Mouse (Mus musculus) G1E (cell line): Measurements from ENCODE around the gene Esrrb. TPM values are rescaled to one million over a fixed set of nuclear protein-coding genes. Genes with fewer than 3 reads are reported as not detected.

ENCODE experiments used
- ATAC-seq: 2 replicates; pipeline ENCODE4 v1.8.0; 2016; ENCODE audit warnings: mild to moderate bottlenecking; ENCODE audit not compliant: insufficient number of reproducible peaks, poor library complexity, low FRiP score, severe bottlenecking; ENCODE audit errors: extremely low read depth
- DNase-seq: peaks from one replicate; pipeline ENCODE4 v3.0.0; 2012; ENCODE audit warnings: low spot score
- H3K27me3 ChIP-seq: 2 replicates; pipeline ENCODE4 v1.6.1; 2012; ENCODE audit warnings: mild to moderate bottlenecking, low read length, inconsistent platforms; ENCODE audit not compliant: insufficient read depth
- H3K36me3 ChIP-seq: replicated peaks from 2 replicates; pipeline ENCODE3; 2012; ENCODE audit warnings: mild to moderate bottlenecking, inconsistent platforms
- H3K4me1 ChIP-seq: 2 replicates; pipeline ENCODE4 v1.6.1; 2012; ENCODE audit warnings: low read depth, low read length, inconsistent platforms, mixed read lengths; ENCODE audit not compliant: insufficient read depth
- H3K4me3 ChIP-seq: 2 replicates; pipeline ENCODE4 v1.5.1; 2012; ENCODE audit warnings: low read depth, mild to moderate bottlenecking, inconsistent platforms, low read length, moderate library complexity, mixed read lengths
- H3K9me3 ChIP-seq: replicated peaks from 2 replicates; pipeline ENCODE4 v1.6.1; 2012; ENCODE audit warnings: inconsistent platforms
- CTCF ChIP-seq: IDR thresholded peaks from 2 replicates; pipeline ENCODE4 v1.5.1; 2012; ENCODE audit warnings: low read depth, low read length, inconsistent platforms, mixed read lengths
- GATA1 ChIP-seq: IDR thresholded peaks from 2 replicates; pipeline ENCODE4 v1.6.1; 2012; ENCODE audit warnings: borderline replicate concordance, low read length, inconsistent platforms, mixed read lengths
- GATA2 ChIP-seq: IDR thresholded peaks from 2 replicates; pipeline ENCODE4 v1.6.1; 2012; ENCODE audit warnings: low read depth, low read length, inconsistent platforms, borderline replicate concordance
- POLR2AphosphoS5 ChIP-seq: IDR thresholded peaks from 2 replicates; pipeline ENCODE4 v1.6.1; 2012; ENCODE audit warnings: low read depth, low read length, inconsistent platforms; ENCODE audit not compliant: insufficient replicate concordance
- TAL1 ChIP-seq: conservative IDR thresholded peaks from 2 replicates; pipeline ENCODE4 v1.6.1; 2012; ENCODE audit warnings: low read depth, low read length, inconsistent platforms, mixed read lengths
- polyA plus RNA-seq: library from polyadenylated mRNA; stranded (reverse); fragments of >175 nt; gene quantifications from 2 replicates; pipeline ENCODE4 v1.2.3, GENCODE M21; 2012
- total RNA-seq, 2 experiments: library from RNA; stranded (forward) in 1 of 2; stranded (reverse) in 1 of 2; fragments of 200-1000 nt in 1 of 2; fragments of >200 nt in 1 of 2; fragmentation: Nextera tagmentation in 1 of 2; gene quantifications; 2 replicates each; pipeline ENCODE4 v1.2.3; 2014 to 2017

Esrrb gene
- total RNA-seq (2014; fragmentation: Nextera tagmentation), result not detected in 2 replicates
- total RNA-seq (2017), result 0.11 and 0.12 TPM in 2 replicates
- not detected in 2 replicates for polyA plus RNA-seq

GRCm38 (mm10) chr12:86360696-86361631 is at the start of gene Esrrb:
TSS of gene Esrrb (plus strand) at chr12:86361117.
- TF ChIP-seq TAL1, result no peak
- TF ChIP-seq POLR2AphosphoS5, result no peak
- TF ChIP-seq CTCF, result no peak
- TF ChIP-seq GATA2, result no peak
- TF ChIP-seq GATA1, result no peak
- H3K27me3 ChIP-seq, result peaks cover 14% of the 10 kb centered on the region; the same call in 1 of the 2 replicates
- no peaks in the 10 kb centered on the region for H3K4me1 ChIP-seq
- ATAC-seq (no peak), DNase-seq (no peak)
- H3K36me3 ChIP-seq, result no peaks in the 10 kb centered on the region
- H3K9me3 ChIP-seq, result no peaks in the 10 kb centered on the region
- H3K4me3 ChIP-seq, result no peak within 1 kb of the TSS

GRCm38 (mm10) chr12:86320629-86321028 is 40.3 kb upstream of the Esrrb start:
- DNase-seq (no peak), ATAC-seq (no peak)
- no peaks in the 10 kb centered on the region for H3K4me1 ChIP-seq
- H3K9me3 ChIP-seq, result no peaks in the 10 kb centered on the region
- no peak for TF ChIP-seq GATA1
- H3K27me3 ChIP-seq, result peaks cover 9% of the 10 kb centered on the region; the same call in 1 of the 2 replicates
- H3K36me3 ChIP-seq, result no peaks in the 10 kb centered on the region
- H3K4me3 ChIP-seq, result no peak overlapping the region

GRCm38 (mm10) chr12:86324297-86324696 is 36.6 kb upstream of the Esrrb start:
- peaks cover 10% of the 10 kb centered on the region; the same call in 1 of the 2 replicates for H3K27me3 ChIP-seq
- ATAC-seq (no peak), DNase-seq (no peak)
- no peaks in the 10 kb centered on the region for H3K36me3 ChIP-seq
- TF ChIP-seq GATA2, result no peak
- no peak for TF ChIP-seq GATA1
- no peak for TF ChIP-seq TAL1
- no peak for TF ChIP-seq POLR2AphosphoS5
- TF ChIP-seq CTCF, result no peak
- H3K4me3 ChIP-seq, result no peak overlapping the region
- no peaks in the 10 kb centered on the region for H3K4me1 ChIP-seq
- no peaks in the 10 kb centered on the region for H3K9me3 ChIP-seq

- TF ChIP-seq POLR2AphosphoS5, result no peak
- no peak for TF ChIP-seq GATA2
- no peak for TF ChIP-seq TAL1
- no peak for TF ChIP-seq CTCF
- TF ChIP-seq GATA1, result no peak
- H3K9me3 ChIP-seq, result no peaks in the 10 kb centered on the region
- no peaks in the 10 kb centered on the region for H3K36me3 ChIP-seq
- ATAC-seq (no peak), DNase-seq (no peak)
- H3K4me3 ChIP-seq, result no peak overlapping the region
- H3K27me3 ChIP-seq, result peaks cover 12% of the 10 kb centered on the region
- H3K4me1 ChIP-seq, result no peaks in the 10 kb centered on the region
Observed at GRCm38 (mm10) chr12:86329813-86330212, 31.1 kb upstream of the Esrrb start.

- TF ChIP-seq CTCF (no peak), TAL1 (no peak), GATA2 (no peak), POLR2AphosphoS5 (no peak), GATA1 (no peak)
- Histone ChIP-seq H3K27me3 (peaks cover 12% of the 10 kb centered on the region), H3K4me1 (no peaks in the 10 kb centered on the region), H3K9me3 (no peaks in the 10 kb centered on the region), H3K4me3 (no peak overlapping the region), H3K36me3 (no peaks in the 10 kb centered on the region)
- DNase-seq (no peak), ATAC-seq (no peak)
Observed at GRCm38 (mm10) chr12:86330684-86331083, 30.2 kb upstream of the Esrrb start.

- peaks cover 2% of the 10 kb centered on the region; the same call in 1 of the 2 replicates for H3K9me3 ChIP-seq
- H3K4me3 ChIP-seq, result no peak overlapping the region
- no peak for ATAC-seq
- H3K4me1 ChIP-seq, result no peaks in the 10 kb centered on the region
- DNase-seq, result no peak
- H3K36me3 ChIP-seq, result no peaks in the 10 kb centered on the region
- TF ChIP-seq CTCF (no peak), TAL1 (no peak), GATA2 (no peak), GATA1 (no peak), POLR2AphosphoS5 (no peak)
- H3K27me3 ChIP-seq, result peaks cover 12% of the 10 kb centered on the region
Observed at GRCm38 (mm10) chr12:86331248-86331647, 29.7 kb upstream of the Esrrb start.
